Mouse (Mus musculus): Measurements from ENCODE around the gene Acaa1b.

Acaa1b gene

DNA sequence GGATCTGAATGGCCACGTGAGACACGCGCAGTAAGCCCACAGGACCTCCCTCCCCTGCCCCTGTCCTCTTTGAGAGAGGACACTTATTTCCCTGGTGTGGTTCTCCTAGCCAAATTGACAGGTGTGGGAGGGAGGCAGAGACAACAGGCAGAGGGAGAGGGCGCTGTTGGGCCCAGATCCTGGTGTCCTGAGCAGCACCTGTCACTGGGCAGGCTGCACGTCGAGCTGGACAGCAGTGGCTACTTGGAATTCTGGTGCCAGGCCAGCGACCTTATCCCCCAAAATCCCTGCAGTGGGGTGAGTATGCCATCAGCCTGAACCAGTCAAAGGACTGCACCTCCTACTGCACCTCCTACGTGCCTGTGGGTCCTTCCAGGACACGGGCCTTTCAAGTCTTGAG lies 13.5 kb downstream of the Acaa1b start:
- DNase-seq = no peak

DNA sequence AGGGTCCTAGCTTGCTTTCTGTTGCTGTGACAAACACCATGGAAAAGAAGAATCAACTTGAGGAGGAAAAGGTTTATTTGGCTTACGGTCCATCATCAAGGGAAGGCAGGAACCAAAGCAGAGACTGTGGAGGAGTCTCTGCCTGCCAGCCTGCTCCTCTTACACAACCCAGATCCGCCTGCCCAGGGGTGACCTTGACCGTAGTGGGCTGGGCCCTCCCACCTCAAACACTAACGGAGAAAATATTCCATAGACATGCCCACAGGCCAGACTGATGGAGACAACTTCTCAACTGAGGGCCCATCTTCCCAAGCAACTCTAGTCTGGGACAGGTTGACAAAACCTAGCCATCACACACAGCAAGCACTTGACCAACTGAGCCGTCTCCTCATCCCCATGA lies 14.8 kb downstream of the Acaa1b start:
- DNase-seq = no peak

DNA sequence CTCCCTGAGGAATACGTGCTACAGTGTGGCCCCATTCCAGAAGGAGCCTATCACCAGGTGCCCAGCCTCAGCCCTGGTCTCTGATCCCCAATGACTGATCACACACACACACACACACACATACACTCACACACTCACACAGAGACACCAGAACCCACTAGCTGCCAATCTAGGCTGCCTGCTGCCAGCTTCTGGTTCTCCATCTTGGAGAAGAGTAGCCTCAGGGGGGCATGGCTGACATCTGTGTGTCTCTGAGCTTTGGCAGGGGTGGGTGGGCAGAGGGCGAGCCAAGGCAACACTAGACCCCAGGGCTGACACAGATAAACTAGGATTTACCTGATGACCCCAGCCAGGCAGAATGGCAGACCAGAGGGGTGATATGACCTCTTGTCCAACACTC lies 18.1 kb downstream of the Acaa1b start:
- DNase-seq = no peak

DNA sequence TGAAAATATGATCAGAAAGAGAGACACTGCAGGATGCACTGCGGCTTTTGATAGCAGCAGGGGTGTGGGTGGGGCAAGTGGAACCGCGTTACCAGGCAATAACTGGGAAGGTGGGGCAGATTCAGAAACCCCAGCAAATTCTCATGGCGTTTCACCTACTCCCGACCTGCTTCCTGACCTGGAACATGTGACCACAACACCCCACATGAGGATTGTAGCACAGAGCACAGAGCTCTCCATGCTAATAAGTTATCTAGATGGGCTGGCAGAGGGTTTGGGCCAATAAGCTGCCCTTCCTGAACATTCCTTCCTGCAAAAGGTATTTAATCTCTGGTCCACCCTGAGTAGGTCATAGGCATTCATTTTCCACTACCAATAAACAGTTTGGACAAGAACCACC lies 26.2 kb downstream of the Acaa1b start:
- no peak for DNase-seq

DNA sequence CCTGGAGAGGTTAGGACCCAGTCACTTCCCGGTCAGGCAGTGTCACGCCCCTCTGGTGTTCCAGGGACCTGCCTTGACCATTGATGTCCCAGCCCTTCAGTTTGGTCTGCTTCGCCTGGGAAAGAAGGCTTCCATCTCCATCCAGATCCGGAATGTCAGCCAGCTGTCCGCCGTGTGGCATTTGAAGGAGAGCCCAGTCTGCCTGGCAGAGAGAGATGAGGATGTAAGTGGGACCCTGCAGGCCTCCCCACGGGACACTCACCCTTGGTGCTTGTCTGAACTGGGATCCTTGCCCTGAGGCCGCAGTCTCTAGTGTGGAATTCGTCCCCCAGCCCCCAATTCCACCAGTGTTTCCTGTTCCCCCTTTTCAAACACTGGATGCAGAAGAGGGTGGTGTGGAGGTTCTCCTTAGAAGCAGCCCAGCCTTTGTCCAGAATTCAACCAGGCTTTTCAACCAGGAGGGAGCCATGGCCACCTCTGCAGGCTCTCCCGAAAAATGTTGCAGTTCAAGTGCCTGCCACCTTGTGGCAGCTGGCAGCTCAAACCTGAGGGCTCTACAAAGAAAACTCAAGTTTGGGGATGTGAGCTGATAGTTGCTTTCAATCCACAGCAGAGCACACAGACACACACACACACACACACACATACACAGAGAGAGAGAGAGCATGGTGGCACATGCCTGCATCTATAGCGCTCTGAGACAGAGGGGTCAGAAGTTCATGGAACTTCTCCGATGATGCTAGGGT lies 28.3 kb downstream of the Acaa1b start:
- no peak for DNase-seq

DNA sequence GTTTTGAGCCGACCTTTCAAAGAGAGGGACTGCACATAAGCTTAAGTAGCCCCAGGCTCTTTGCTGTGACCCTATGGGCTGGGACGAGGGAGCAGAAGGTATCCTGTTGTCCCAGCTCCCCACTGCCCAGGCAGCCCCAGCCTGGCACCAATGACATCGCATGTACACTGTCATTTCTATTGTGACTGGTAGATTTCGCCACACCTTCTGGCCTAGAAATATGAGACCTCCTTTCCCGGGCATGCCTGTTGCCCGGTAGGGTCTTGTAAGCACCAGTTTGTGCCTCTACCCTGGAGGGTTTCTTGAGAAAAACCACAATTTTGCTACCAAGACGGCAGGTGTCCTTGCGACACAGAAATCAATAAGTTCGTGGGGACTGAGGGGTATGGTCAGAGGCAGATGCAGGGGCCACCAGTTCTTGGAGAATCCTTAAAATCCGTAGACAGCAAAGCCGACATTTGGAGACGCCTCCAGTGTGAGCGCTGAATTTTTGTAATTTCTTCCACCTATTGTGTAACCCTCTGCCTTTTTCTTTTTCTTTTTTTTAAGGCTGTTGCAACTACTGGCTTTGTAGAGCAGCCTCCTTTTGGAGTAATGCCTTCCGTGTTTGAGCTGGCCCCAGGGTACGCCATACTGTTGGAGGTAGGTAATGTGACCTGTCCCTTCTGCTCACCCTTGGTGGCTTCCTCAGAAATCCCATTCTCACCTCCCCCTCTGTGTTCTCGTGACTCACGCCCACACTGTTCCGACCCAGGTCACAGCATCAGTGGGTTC lies 34.1 kb downstream of the Acaa1b start:
- DNase-seq = no peak

DNA sequence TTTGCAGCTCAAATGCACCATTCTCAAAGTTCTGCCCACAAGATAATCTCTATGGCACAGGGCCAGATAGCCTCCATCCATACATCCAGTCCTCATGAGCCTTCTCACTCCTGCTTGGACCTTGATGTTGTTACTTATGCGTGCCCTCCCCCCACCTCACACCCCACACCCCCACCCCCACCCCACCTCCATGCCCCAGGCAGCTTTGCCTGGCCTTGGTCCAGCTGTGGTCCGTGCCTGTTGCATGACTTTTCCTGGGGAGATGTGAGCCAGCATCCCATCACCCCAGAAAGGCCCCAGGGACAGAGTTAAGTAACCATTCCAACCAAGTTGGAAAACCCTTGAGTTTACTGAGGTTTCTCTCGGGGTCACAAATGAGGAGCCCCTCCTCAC lies 36.7 kb downstream of the Acaa1b start:
- no peak for DNase-seq

DNA sequence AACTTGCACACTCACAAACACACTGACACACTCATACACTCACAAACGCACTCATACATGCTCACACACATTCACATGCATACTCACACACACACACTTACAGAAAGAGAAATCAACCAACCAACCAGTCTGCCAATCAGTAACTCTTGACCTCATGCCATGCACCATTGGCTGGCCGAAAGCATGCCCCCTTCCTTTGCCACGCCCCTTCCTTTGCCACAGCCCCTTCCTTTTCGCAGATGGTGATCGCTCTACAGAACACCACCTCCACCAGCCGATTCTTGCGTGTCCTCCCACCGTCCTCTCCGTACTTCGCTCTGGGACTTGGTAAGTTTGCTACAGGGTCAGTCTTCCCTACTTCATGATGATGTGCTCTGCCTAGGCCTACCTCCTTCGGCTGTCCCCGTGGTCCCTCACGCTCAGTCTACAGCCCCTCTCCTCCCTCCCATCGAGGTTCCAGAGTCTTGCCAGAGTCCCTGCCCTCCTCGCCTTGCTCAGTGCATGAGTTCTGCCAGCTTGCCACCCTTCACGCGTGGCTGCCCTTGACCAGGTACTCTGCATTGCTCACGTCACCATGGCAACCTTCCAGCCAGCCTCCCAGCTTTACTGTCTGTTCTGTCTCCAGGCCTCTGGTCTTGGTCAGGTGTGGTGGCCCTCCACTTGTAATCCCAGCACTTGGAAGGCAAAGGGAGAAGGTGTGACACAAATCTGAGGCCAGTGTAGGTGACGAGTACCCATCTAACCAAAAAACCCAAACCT lies 37.3 kb downstream of the Acaa1b start:
- DNase-seq = no peak

DNA sequence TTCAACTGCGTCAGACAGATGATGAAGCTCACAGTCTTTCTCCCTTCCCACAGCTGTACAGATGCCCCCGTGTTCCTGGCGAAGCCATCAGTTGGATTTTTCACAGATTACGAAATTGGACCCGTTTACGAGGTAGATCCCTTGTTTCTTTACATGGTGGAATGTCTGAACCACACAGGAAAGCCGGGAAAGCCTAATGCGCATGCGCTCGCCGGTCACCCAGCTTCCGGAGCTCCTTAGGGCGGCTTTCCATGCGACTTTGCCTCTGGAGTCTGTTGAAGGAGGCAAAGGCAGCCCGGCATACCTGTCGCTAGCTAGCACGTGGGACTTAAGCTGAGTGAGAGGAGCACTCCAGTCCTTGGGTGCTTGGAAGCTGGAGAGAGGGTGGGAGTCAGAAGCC lies 42.0 kb downstream of the Acaa1b start:
- DNase-seq = no peak

DNA sequence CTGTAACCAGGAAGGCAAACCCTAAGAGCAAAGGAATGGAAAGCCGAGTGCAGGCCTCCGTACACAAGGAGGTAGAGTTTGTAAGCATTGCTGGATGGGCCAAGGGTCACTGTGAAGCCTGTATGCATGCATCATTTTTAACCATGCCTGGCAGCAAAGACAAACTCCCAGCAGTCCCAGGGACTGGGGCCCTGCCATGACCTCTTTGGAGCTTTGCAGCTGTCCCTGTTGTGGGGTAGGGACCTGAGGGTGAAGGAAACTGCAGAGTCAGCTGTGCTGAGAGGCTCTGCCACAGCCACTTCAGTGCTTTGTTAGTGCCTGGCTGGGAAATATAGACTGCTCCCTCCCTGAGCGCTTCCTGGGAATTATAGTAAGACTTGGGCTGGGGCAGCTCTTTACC lies 46.3 kb downstream of the Acaa1b start:
- DNase-seq = no peak

DNA sequence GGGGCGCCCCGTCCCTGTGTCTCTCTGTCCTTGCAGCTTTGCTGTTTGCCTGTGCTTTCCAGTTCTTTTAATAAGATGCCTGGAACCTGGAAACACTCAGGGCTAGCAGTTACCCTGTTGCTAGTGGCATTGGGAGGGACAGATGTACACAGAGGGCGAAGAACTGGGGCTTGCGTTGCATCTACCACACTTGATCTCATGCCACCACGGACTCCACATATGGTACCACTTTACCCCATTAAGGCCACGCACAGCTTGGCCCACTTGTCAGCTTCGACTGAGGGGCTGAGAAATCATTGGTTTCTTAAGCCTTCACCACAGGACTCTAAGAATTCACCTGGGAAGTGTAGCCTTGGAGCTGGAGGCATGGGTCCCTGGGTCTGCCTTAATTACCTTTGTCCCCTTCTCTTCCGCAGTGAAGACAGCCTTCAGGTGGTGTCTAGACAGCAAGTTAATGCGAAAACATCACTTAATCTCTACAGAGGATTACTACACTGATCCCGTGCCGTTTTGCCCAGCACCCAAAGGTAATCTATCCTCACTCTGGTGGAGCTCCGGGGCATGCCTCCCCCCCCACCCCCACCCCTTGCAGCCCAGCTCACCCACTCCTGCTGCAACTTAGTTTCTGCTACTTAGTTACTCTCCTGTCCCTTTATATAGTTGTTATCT lies 47.1 kb downstream of the Acaa1b start:
- no peak for DNase-seq

DNA sequence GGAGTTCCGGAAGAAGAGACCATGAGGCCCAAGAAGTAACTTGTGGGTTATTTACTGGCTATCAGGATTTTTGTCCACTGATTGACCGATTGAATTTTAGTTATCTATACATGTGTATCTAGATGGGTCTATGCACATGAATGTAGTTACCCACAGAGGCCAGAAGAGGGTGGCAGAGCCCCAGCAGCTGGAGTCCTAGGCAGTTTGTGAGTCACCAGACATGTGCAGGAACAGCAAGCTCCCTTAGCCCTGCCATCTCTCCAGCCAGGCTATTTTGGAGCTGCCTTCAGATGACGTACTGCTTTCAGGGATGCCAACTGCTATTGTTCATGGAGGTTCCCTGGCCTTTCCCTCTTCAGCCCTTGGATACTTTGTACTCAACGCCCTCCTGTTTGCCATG lies 49.3 kb downstream of the Acaa1b start:
- peak in 1 of 2 experiments; percentile 34 for DNase-seq

DNA sequence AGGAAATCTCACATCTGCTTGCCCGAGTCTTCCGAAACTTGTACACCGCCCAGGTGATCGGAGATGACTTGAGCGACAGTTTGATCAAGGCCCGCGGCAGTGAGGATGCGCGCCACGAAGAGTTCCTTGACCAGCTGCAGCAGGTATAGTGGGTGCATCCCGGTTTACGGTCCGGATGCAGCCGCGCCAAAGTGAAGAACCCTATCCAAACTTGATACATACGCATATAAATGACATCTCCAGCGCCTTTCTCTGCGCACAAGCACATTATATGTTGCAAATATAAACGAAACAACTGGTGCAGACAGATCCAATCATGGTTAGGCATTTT lies 54.1 kb downstream of the Acaa1b start:
- peak in 1 of 2 experiments; percentile 41 for DNase-seq

DNA sequence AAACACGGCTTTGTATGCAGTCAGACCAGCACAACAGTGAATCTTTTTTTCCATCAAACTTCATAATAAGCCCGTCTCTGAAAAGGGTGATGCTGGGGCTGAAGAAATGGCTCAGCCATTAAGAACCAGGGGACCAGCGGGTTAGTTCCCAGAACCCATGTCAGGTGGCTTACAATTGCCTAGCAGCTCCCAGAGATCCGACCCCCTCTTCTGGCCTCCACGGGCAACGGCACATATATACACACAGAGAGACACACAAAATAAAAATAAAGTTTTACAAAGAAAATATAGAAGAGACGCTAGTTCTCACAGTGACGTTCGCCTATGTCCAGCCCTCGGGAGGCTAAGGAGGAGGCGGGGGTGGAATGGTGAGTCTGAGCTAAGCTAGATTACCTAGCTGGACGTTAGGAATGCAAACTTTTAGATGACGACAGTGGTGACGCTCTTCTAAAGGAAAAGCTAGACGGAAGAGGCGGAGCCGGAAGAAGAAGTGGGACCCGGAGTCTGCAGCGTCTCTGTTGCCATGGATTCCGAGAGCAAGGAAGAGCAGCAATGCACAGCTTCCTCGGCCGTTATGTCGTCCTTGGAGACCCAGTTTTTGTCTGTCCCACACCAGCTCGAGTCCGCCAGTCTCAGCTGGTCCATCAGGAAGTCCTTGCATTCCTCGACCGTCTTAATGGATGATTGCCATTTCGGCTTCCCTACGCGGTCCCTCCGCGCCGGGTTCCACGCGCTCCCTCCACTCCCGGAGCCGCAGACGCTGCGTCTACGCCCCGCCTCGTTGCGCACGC lies 54.7 kb downstream of the Acaa1b start, which contains the start of gene Dlec1:
Gene Dlec1, plus strand, starts transcription at position 487 of the 791 bp plus-strand sequence.
- DNase-seq = peak; percentile 49 to 64

DNA sequence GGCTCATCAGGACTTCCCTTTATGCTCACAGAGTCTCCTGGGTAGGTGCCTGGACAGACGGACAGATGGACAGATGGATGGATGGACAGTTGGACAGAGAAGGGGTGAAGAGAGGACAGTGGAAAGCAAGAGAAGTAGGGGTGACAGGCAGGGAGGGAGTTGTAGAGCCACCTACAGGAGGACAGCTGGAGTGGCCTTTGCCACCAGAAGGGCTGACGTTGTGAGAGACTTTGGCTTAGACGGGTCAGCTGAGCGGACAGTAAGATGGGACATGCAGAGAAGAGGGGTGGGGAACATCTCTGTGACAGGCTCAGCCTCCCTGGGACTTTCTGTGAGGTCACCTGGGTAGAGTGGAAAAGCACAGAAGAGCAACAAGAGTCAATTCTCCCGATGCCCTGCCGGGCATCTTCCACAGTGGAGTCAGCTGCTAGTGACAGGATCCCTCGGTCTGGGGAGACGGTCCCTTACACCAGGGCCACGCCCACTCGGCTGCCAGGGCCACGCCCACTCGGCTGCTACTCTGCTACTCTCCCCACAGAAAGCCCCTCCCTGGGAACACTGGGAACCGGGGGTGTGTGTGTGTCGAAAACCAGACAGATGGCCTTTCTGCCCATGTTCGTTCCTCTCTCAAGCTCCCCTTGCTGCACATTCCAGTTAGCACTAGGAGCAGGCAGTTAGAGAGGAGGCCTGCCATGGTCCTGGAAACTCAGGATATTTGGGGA lies 56.6 kb downstream of the Acaa1b start:
- peak in 1 of 2 experiments; percentile 25 for DNase-seq

Data from cerebellum, postnatal 25 days (tissue).